Mouse (Mus musculus) left cerebral cortex, postnatal 4 days (tissue): ENCODE measurements around the gene Prcc. TPM values are rescaled to one million over a fixed set of nuclear protein-coding genes. Genes with fewer than 3 reads are reported as not detected.
"Not testable (repeated sequence)": the region's sequence is repeated elsewhere in the genome, so short reads cannot be mapped to it uniquely, and the experiment has no call there.

Experiments used
- DNase-seq: peaks from one replicate; pipeline ENCODE4 v3.0.0-alpha.2; 2022
- intact Hi-C: fragments of 180-260 bp; cut with DNase I; formaldehyde crosslinking; loops from one replicate; pipeline ENCODE4 v1.15.1; 2025
- total RNA-seq, 2 experiments: library from RNA; stranded (reverse); gene quantifications; 2 replicates each; pipeline ENCODE4 v1.2.3; 2021

Gene Prcc
- total RNA-seq, 2 experiments from 2014 or later = 72.8 to 73.3 TPM

- DNase-seq = no peak
- intact Hi-C loops = no loop called here
Measured at GRCm38 (mm10) chr3:87847680-87848079, 37.7 kb downstream of the Prcc start.

- intact Hi-C loops = no loop called here
Measured at GRCm38 (mm10) chr3:87846650-87847110, 38.7 kb downstream of the Prcc start, which contains the start of gene Sh2d2a. Sh2d2a (plus strand) TSS chr3:87846755.

GRCm38 (mm10) chr3:87846186-87846585, 39.2 kb downstream of the Prcc start:
- intact Hi-C loops = no loop called here
- DNase-seq = no peak

More at GRCm38 (mm10) chr3:87846650-87847110, 38.7 kb downstream of the Prcc start, which contains the start of gene Sh2d2a:
- no peak for DNase-seq

- intact Hi-C loops = no loop called here
- no peak for DNase-seq
Measured at GRCm38 (mm10) chr3:87844981-87845380, 40.4 kb downstream of the Prcc start.

- intact Hi-C loops = no loop called here
- DNase-seq = no peak
Measured at GRCm38 (mm10) chr3:87840858-87841257, 44.5 kb downstream of the Prcc start.

- peak; percentile 77 for DNase-seq
- intact Hi-C loops = no loop called here
Measured at GRCm38 (mm10) chr3:87838622-87839021, 46.8 kb downstream of the Prcc start.

GRCm38 (mm10) chr3:87833482-87833881, 51.9 kb downstream of the Prcc start:
- intact Hi-C loops = no loop called here
- no peak for DNase-seq

- no peak for DNase-seq
- intact Hi-C loops = no loop called here
Measured at GRCm38 (mm10) chr3:87832109-87832859, 53.1 kb downstream of the Prcc start.

GRCm38 (mm10) chr3:87829025-87829424, 56.4 kb downstream of the Prcc start:
- DNase-seq = no peak
- intact Hi-C loops = no loop called here

- no peak for DNase-seq
- intact Hi-C loops = no loop called here
Measured at GRCm38 (mm10) chr3:87828435-87828834, 57.0 kb downstream of the Prcc start.

GRCm38 (mm10) chr3:87824206-87824605, 61.2 kb downstream of the Prcc start, which contains the start of gene Pear1:
Pear1 (minus strand) TSS chr3:87824306.
- intact Hi-C loops, DNase-seq: not testable (repeated sequence)

GRCm38 (mm10) chr3:87818226-87818625, 67.2 kb downstream of the Prcc start:
- DNase-seq = no peak
- intact Hi-C loops = no loop called here

- peak; percentile 76 for DNase-seq
- intact Hi-C loops = no loop called here
Measured at GRCm38 (mm10) chr3:87816646-87817093, 68.7 kb downstream of the Prcc start.

GRCm38 (mm10) chr3:87816166-87816565, 69.2 kb downstream of the Prcc start:
- intact Hi-C loops = no loop called here
- no peak for DNase-seq

GRCm38 (mm10) chr3:87812873-87813272, 72.5 kb downstream of the Prcc start:
- DNase-seq = no peak
- intact Hi-C loops = no loop called here

GRCm38 (mm10) chr3:87812413-87812812, 73.0 kb downstream of the Prcc start:
- DNase-seq = no peak
- intact Hi-C loops = no loop called here

GRCm38 (mm10) chr3:87811297-87811696, 74.1 kb downstream of the Prcc start:
- no peak for DNase-seq
- intact Hi-C loops = no loop called here

GRCm38 (mm10) chr3:87809322-87809962, 76.0 kb downstream of the Prcc start:
- DNase-seq = no peak
- intact Hi-C loops = no loop called here
